Mouse (Mus musculus) cerebral cortex, adult 2 months (tissue): Measurements from ENCODE around the gene Schip1.

Experiments used
- WGBS: fragments of 180-500 bp; shearing (Covaris S2); methylation state at CpG from one replicate; pipeline ENCODE4 v1.1.7; 2018; 5-methylcytosine and 5-hydroxymethylcytosine counted together

Gene Schip1

DNA sequence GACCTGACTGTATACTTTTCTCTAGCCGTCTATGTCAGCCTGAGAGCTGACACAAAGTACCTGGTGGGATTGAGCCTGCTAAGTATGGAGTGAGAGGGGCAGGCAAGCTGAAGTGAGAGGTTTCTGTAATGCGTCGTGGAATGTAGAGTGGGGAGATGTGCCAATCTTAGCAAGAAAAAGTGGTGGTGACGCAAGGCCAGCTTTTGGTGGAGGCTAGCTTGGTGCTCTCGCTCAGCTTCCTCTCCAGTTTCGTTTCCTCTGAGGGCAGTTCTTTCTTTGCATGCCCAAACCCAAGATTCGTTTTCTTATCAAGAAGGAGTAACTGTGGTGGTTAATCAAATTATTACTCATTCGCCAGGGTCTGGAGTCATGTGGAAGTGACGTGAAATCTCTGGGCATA is 492.3 kb downstream of the Schip1 start:
- 89% methylated on average over 9 of the region's 9 CpGs for WGBS

DNA sequence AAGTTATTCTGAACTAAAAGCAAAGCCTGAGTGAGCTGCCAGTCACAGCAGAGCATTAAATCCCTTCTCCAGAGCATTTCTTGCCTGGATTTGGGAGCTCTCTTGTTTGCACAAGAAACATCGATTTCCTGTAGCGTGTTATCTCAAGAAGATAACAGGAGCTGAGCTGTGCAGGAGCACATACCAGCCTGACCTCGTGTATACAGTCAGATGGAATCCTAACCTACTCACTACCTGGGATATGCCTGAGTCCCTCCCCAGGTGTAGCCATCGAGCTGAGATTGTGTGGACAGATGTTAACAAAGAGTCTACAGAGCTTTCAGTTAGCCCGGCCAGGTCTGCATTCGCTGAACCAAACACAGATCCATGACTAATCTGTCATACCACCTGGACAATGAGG is 494.1 kb downstream of the Schip1 start:
- 82% methylated on average over 6 of the region's 6 CpGs for WGBS

DNA sequence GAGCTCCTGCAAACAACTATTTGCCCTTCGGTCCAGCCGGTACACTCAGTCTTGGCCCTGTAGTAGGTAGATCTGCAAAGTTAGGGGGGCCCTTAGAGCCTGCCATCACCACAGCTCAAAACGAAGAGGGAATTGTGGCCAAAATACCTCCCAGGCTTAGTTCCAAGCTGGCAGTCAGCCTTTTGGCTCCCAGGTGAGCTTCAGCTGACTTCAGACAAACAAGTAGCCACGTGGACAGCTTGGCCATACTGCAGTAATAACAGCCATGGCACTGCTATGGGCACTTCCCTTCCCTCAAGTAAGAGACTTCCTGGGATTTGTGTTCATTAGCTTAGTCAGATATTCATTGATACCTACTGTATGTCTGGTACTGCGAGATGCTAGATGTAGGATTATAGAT is 495.5 kb downstream of the Schip1 start:
- WGBS: 74% methylated on average over 5 of the region's 5 CpGs

DNA sequence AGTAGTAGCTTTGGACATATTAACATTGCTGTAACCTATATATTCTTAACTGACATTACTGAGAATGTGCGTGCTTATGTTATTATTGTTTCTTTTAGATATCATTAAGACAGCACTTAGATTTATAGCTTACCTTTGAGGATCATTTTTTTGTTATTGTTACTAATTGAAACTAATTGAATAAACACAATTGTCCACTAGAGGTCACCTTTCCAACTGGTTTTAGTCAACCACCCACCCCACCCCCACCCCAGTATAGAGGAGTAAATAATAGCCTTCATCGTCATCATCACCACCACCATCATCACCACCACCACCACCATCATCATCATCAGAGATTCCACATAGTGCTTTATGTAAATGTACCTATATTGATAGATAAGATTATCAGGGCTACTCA is 498.2 kb downstream of the Schip1 start:
- WGBS: 71% methylated on average over 2 of the region's 2 CpGs

DNA sequence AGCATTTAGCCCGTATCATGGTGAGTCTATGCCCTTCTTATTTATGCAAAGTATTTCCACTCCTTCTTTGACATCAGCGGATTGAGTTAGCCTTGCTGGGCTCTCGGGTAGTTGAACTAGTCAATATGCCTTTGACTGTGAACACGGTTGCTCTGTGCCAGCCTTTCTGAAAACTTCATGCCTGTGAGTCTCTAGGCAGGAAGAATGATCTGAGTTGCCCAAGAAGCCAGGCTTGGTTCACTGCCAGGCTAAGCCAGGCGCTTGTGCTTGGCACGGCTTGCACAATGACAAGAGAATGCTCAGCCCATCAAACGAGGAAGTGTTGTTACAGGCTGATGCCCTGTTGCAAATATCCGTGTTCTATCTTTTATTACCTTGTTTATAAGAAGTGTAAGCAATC is 499.3 kb downstream of the Schip1 start:
- WGBS: 40% methylated on average over 8 of the region's 8 CpGs

DNA sequence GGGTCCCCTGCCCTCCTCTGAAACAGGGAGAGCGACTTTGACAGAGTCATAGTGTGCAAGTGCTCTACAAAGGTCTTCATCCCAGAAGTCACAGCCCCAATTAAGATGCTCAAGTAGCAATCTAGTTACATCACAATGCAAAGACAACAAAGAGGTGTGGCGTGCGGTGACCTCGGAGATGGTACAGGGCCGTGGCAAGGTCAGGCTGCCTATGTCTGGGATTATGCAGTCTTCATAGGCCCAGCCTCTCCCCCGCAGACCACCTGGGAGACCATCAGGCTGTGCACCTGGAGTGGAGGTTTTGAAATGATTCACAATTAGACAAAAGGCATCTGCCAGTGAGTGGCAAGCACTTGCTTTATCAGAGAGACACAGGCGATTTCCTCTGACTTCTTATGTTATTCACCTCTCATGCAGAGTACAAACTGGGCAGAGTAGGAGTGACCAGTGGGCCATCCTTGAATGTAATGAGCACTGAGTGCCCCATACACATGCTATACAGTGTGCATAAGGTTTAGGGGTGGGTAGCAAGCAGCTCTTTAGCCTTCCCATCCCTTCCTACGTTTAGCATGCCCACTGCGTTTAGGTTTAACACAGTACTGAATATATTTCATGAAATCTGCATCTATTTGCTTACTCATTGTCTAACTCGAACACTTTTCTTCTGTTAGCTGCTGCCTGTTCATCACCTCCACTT is 500.5 kb downstream of the Schip1 start:
- WGBS: 77% methylated on average over 10 of the region's 10 CpGs

DNA sequence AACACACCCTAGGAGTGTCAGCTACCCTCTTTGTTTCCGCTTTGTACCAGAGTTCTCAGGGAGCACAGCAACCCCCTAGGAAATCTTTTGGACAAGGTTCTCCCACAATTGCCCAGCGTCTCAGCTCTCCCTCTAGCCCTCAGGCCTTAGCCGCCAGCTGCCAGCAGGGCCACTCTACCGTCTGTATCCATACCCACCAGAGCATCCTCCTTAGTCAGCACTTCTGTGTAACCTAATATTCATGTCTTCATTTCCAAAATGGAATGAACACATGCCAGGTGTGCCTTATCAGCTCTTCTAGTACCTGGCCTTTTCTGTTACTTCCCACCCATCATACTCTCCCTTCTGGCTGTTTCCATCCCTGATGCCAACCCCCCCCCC is 501.1 kb downstream of the Schip1 start:
- 77% methylated on average over 4 of the region's 4 CpGs for WGBS

DNA sequence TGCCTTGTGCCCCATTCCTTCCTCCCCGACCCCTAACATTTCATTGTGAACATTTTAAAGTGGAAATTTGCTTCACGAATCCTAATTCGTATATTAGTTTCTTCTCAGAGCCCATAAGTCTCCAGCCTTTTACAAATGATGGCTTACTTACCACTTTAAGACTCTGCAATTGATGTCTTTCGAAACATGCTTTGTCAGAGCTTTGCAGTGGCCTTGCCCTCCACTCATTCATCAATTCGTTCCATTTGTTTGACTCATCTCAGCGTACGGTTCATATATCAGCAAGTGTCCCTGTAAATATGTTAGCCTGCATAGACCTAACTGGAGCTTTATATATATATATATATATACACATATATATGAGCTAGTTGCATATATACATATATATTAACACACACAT is 503.0 kb downstream of the Schip1 start:
- 92% methylated on average over 7 of the region's 7 CpGs for WGBS

DNA sequence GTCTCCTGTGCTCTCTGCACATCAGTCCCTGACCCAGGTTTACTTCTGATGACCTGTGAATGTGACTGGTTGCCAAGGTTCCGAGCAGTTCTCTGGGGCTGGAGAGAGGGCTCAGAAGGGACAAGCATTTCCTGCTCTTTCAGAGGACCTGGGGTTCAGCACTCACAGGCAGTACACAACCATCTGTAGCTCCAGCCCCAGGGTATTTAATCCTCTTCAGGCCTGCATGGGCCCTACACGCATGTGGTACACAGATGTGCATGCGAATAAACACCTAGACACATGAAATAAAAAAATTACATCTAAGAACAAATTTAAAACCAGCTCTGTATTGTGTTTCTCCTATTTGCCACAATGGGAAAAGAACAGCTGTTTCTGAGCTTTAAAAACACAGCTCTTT is 503.5 kb downstream of the Schip1 start:
- 88% methylated on average over 3 of the region's 3 CpGs for WGBS

DNA sequence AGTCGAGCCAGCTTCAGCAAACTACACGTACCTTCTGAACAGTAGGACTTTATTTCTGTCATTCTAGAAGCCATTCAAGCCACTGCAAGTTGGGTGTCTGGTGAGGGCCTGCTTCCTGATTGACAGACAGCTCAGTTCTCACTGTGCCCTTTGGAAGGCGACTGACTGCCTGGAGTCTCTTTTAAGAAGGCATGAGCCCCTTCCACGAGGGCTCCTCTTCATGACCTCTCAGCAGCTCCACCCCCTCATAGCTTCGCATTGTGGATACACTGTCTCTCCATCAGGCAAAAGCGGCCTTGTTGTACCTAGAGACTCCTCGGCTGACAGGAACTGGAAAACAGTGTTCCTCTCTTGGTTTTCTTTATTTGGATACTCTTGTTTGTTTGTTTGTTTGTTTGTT is 504.1 kb downstream of the Schip1 start:
- 76% methylated on average over 7 of the region's 7 CpGs for WGBS

DNA sequence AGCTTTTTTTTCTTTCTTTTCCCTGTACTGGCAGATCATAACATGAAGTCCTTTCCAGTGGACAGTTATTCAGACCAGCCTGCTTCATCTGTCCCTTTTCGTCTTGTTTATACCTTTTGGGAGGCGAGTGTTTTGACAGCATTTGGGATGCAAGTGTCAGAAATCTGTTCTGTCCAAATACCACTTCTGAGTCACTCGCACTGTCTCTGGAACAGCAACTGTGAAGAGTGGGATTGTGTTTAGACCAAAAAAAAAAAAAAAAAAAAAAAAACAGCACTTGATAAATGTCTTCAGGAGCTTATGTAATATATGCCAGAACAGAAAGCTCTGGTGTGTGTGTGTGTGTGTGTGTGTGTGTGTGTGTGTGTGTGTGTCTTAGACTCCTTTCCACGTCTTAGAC is 505.7 kb downstream of the Schip1 start:
- WGBS: 61% methylated on average over 4 of the region's 4 CpGs

DNA sequence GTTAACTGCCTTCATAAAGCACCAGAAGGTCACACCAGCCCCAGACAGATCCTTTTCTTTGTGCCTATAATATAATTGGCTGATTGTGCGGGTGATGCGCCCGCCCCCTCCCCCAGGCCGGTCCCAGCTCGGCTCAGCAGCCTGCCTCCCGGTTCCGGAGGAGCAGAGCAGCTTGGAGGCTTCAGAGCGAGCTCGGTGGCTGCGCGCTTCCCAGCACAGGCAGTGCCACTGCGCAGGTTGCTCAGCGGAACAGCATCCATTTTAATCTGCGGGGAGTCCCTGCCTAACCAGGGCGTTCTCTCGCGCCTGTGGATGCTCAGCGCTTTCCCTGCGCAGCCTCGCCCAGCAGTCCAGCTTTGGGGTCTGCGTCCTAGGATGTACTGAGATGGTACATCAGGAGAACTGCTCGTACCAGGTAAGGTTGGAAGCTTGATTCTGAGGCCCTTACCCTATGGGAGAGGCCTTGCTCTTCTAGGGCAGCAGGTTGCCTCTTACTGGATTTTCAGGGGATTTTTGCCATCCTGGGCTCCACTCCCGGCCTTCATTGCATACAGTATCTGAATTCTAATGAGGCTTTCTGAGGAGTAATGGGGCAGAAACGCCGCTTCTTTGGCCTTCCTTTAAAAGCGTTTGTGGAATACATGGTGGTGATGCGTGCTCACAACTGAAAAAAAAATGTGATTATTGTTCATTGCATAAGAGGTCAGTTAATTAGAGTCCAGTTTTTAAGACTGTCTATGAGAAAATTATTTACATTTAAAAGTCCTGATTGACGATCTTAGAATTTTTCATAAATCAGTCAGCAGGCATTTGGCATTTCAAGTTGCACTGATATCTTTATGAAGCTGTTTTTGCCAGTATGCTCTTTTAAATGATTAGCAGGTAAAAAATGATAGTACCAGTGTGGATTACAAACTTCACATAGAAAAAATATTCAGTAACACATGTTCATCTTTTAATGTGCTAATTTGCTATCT is 507.9 kb downstream of the Schip1 start:
- 13% methylated on average over 28 of the region's 28 CpGs for WGBS

DNA sequence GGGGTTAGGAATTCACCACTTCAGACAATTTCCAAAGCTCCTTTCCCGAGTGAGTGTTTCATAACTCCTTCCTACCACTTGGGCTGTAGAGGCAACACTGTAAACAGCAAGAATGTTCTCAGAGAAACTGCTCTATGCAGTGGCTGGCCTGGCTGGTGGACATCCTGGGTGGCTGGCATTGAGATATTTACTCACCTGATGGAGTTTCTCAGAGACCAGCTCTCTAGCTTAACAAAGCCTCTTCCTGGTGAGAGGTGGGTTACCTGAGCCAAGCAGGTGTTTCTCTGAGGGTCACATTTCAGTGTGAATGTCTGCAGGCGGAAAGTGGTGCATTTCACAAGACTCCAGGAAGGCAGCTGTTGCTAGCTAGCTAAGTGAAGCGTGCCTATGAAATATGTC is 508.6 kb downstream of the Schip1 start:
- 17% methylated on average over 3 of the region's 3 CpGs for WGBS

DNA sequence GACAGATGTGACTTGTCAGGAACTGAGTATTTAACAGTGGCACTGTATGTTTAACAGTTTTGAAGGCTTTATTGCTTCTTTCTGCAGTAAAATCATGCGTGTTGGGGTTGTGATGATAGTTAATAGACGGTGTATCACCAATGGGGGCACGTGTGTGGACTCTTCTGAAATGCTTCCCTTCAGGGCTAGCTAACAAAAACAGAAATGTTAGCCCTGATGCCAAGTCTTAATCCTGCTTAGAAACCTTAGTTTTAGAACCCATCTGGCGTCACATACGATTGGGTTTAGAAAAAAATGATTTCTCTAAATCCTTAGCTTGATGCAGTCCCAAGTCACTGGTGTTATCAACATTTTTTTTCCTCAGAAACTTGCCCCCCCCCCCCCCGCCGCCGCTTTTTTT is 509.5 kb downstream of the Schip1 start:
- WGBS: 12% methylated on average over 8 of the region's 8 CpGs

DNA sequence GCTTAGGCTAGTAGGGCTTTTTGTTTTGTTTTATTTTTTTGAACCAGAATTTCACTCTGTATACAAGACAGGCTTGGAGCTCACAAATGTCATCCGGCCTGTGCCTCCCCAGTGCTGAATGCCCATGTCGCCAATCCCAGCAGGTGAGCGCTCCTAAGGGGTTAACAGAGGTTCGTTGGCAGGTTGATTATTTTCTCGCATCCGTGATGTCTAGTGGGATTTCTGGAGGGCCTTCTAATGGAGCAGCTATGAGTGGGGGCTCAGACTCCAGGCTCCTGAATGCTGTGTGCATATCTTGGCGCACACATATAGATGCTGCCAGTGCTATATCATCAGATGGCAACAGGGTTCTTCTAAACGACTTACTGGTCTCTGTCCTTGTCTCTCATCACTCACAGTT is 510.0 kb downstream of the Schip1 start:
- WGBS: 35% methylated on average over 8 of the region's 8 CpGs

DNA sequence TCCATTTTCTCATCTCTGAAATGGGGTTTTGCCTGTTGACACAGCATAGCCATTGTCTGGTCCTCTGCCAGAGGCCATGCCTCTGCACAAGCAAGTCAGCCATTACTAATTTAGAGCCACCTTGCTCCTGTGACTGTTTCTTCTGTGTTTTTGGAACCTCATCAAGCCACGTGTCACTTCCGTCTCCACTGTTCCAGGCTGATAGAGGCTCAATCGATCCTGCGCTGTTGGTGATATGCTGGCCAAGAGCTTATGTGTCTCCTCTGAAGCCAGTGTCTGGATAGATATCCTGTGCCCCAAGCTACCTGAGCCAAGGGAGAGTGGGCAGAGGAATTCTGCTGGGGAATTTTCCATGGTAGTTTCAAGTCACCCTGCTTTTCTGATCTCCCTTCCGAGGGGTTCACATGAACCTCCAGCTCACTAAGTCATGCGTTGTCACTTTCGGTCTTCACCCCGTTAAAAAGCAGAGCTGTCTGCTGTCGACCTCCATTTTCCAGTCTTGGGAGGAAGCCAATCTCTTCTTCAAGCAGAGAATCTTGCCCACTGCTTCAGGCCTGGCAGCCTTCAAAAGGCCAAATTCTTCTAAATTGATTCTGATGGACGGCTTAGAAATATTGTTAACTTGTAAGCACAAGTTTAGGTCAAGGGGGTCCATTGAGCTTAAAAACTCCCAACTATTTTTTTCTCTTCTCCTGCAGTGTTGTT is 511.2 kb downstream of the Schip1 start:
- 30% methylated on average over 10 of the region's 10 CpGs for WGBS

DNA sequence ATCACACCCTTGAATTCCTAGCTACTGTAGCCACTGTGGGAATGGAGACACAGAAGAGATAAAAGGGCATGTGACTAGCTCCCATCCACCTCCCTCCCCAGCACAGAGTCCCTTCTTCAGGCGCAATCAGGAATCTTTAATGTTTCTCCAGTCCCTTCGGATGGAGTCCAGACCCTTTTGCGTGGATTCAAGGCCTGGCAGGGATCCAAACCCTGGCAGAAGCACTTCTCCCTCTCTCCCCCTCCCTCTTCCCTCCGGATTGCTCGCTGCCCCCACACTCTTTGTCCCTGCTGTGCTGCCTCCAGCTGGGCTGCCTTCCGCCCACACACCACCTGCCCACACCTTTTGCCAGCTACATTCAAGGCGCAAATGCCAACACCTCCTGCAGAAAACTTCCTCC is 511.8 kb downstream of the Schip1 start:
- 5% methylated on average over 7 of the region's 7 CpGs for whole genome bisulfite sequencing

DNA sequence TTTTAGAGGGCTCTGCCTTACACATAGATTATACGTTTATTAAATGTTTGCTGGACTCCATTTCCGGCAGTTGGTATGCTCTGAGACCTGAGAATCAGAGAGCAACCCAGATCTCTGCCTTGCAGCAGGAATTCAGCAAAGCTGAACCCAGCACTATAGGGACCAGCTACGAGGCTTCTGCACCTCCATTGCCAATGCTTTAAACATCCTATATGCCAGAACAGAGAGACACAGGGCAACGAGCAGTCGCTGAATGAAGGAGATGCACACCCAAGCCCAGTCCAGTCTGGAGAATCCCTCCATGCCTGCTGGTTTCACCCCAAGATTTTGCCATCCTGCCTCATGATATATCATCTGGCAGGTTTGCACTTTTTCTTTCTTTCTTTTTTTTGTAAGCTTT is 512.3 kb downstream of the Schip1 start:
- 28% methylated on average over 5 of the region's 5 CpGs for WGBS

DNA sequence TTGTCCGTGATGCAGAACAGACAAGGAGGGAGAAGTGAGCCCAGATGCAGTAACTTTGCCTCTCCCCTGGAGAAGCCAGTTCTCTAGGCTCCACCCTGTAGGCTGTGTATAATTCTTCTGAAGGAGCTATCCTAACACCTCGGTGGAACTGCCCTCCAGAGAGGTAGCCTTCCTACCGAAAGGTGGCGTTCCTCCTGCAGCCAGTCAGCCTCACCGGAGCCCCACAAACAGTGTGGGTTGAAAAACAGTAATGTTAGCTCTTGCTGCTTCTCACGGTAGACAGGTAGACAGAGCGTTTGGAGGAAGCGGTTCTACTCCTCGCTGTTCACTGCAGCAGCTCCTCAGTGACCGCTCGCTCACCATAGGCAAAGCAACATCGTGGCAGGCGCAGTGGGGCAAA is 517.0 kb downstream of the Schip1 start:
- WGBS: 47% methylated on average over 13 of the region's 13 CpGs

DNA sequence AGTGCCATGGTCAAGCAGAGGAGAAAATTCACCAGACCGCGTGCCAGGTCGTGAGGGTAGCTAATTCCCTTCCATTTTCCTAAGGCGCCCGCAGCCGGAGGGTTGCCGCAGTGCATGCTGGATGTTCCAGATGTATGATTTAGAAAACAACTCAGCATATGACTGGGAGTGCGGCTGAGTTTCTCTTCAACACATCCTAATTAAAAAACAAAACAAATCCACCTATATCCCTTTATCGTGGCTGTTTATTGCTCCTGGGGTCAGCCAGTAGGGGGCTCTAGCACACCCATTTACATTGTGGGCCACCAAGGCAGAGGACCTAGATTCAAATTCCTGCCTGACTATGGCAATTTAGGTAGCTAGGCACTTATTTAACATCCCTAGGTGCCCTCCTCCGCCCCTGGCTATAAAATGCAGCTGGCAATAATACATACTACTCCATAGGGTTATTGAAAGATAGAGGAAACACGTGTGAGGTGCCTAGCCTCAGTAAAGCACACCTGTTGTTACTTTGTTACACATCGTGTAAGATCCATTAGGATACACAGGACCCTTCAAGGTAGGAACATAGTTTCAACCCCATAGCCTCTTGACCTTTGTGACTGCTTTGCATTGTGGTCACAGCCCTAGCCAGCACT is 517.6 kb downstream of the Schip1 start:
- WGBS: 52% methylated on average over 12 of the region's 12 CpGs

DNA sequence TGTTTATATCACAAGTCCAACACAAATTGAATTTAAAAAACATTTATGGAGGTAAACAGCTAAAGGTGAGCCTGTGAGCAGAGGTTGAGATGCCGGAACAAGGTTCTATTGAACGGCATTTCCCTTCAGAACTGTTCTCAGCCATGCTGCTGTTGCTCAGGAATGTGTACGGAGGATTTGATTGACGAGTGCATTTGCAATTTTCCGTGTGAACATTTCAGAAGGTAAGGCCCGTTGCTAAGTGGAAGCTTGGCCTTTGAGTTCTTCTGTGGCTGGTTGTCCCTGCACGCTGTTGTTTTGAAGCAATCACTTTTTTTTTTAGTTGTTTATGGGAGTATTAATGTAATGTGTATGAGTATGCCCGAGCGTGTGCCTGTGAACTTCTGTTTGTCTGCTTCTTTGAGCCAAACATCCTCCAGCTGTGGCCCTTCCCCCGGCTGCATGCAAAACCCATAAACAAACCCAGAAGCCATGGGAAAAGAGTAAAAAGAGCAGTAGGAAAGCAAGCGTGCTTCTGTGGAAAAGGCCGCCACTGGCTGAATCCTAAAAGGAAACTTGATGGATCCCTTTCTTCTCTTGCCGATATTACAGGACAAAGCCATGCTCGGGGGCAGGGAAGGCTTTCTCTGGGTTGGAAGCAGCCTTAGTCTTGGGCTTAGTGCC is 518.6 kb downstream of the Schip1 start:
- WGBS: 16% methylated on average over 14 of the region's 14 CpGs
